In genomic region chr2:37486408-37486807, GRCm38 (mm10) we compare ENCODE assay signal across 28 mouse cellular contexts. TPM values are rescaled to one million over a fixed set of nuclear protein-coding genes. Genes with fewer than 3 reads are reported as not detected.
DNase-seq lines count a peak whose midpoint lies in the region; ATAC-seq lines count a peak whose summit lies in the region.
"Had no signal": no experiment of that assay in that cellular context is flagged by ENCODE, and none has a peak within 500 bp of the region (broad histone marks: within the 10 kb centered on the region; RNA-seq: fewer than 3 reads in every experiment).

No protein-coding gene starts in this region.

- no peaks in the 10 kb centered on the region for H3K9me3 ChIP-seq in liver, embryonic 15.5 days (replicated peaks)
- H3K9me3 ChIP-seq: embryonic facial prominence, embryonic 10.5 days; embryonic facial prominence, embryonic 13.5 days; forebrain, embryonic 10.5 days; forebrain, embryonic 13.5 days; heart, embryonic 10.5 days; heart, embryonic 13.5 days had no signal

- H3K27me3 ChIP-seq in liver, embryonic 15.5 days, result no peaks in the 10 kb centered on the region
- H3K27me3 ChIP-seq: embryonic facial prominence, embryonic 13.5 days; forebrain, embryonic 13.5 days; heart, embryonic 13.5 days had no signal

- H3K4me2 ChIP-seq in liver, embryonic 15.5 days, result no peak overlapping the region
- H3K4me2 ChIP-seq: embryonic facial prominence, embryonic 13.5 days; forebrain, embryonic 13.5 days; heart, embryonic 13.5 days; hindbrain, embryonic 14.5 days had no signal

- H3K4me3 ChIP-seq in liver, embryonic 15.5 days (replicated peaks), result no peak overlapping the region
- H3K4me3 ChIP-seq: embryonic facial prominence, embryonic 10.5 days; embryonic facial prominence, embryonic 13.5 days; erythroblast, embryonic 14.5 days; forebrain, embryonic 10.5 days; forebrain, embryonic 13.5 days; heart, adult 2 months; heart, embryonic 10.5 days; heart, embryonic 13.5 days had no signal

- H3K36me3 ChIP-seq in liver, embryonic 15.5 days (replicated peaks), result peaks cover 37% of the 10 kb centered on the region

- H3K4me1 ChIP-seq in liver, embryonic 15.5 days (replicated peaks), result peaks cover 9% of the 10 kb centered on the region
- H3K4me1 ChIP-seq: embryonic facial prominence, embryonic 10.5 days; embryonic facial prominence, embryonic 13.5 days; forebrain, embryonic 10.5 days; forebrain, embryonic 13.5 days; heart, embryonic 10.5 days; heart, embryonic 13.5 days had no signal

- no peak overlapping the region for H3K9ac ChIP-seq in liver, embryonic 15.5 days
- H3K9ac ChIP-seq: embryonic facial prominence, embryonic 13.5 days; forebrain, embryonic 13.5 days; heart, embryonic 13.5 days; hindbrain, embryonic 14.5 days had no signal

- peak; percentile 28 for DNase-seq in c-Kit-positive CD71-positive TER-119-positive erythroid progenitor cells, embryonic 14.5 days (ENCODE audit: low spot score)
- no peak for DNase-seq in thymus, postnatal 4 days
- no peak for DNase-seq in layer of hippocampus, adult 11-12 months (ENCODE audit: low spot score)
- DNase-seq: adrenal gland, adult 2 months; adrenal gland, postnatal 14 days; cerebellum, adult 11-12 months; cerebellum, adult 8-10 months; cerebellum, postnatal 10 days; cerebellum, postnatal 36 days; embryo, embryonic 11 days; gastrocnemius, postnatal 10 days; gastrocnemius, postnatal 36 days; heart, adult 2 months; heart, postnatal 14 days; heart, postnatal 4 days had no signal

- H3K27ac ChIP-seq in liver, embryonic 15.5 days (replicated peaks), result no peak overlapping the region
- H3K27ac ChIP-seq: embryonic facial prominence, embryonic 10.5 days; embryonic facial prominence, embryonic 13.5 days; forebrain, embryonic 10.5 days; forebrain, embryonic 13.5 days; heart, adult 2 months; heart, embryonic 10.5 days; heart, embryonic 13.5 days; hindbrain, embryonic 14.5 days had no signal

- ATAC-seq in erythroid progenitor cell, adult 5-6 weeks (replicated peaks; ENCODE audit: low FRiP score, poor library complexity, severe bottlenecking), result 0 out of 2 replicates have a peak, but pooled peaks have one; percentile 34
- ATAC-seq in liver, embryonic 15.5 days (ENCODE audit: insufficient read depth), result peak; percentile 67
- peak; percentile 75 for ATAC-seq in megakaryocyte-erythroid progenitor cell, adult 5-6 weeks (replicated peaks; ENCODE audit: low FRiP score, low TSS enrichment, poor library complexity, severe bottlenecking)
- ATAC-seq: CD4-positive, CD25-positive, alpha-beta regulatory T cell, adult 4 months; forebrain, embryonic 13.5 days; forebrain, embryonic 16.5 days had no signal

RNA-seq across cellular contexts. Expression of gene Gpr21, which starts 29.7 kb away (rescaled TPM):
- total RNA-seq in erythroid progenitor cell, adult 5-6 weeks (2015; ENCODE audit: low replicate concordance), result 1.3 and 1.4 TPM in 2 replicates
- 0.26 and 0.83 TPM in 2 replicates for total RNA-seq in erythroid progenitor cell, adult 5-6 weeks (2017; ENCODE audit: low replicate concordance)
- 0.08 and 0.13 TPM in 2 replicates for polyA plus RNA-seq in liver, embryonic 15.5 days (2015; fragmentation: Nextera tagmentation; extraction: Ambion mirVana)
- total RNA-seq in megakaryocyte-erythroid progenitor cell, adult 5-6 weeks (2014; fragmentation: Nextera tagmentation), result 2.0 and 3.3 TPM in 2 replicates
- 0.42 and 3.4 TPM in 2 replicates for total RNA-seq in megakaryocyte-erythroid progenitor cell, adult 5-6 weeks (2017)
- polyA plus RNA-seq: erythroblast, embryonic 14.5 days had no signal

RNA-seq across cellular contexts. Expression of gene Rabgap1, which starts 43.3 kb away (rescaled TPM):
- total RNA-seq in erythroid progenitor cell, adult 5-6 weeks (2015; ENCODE audit: low replicate concordance), result 5.4 and 5.9 TPM in 2 replicates
- total RNA-seq in erythroid progenitor cell, adult 5-6 weeks (2017; ENCODE audit: low replicate concordance), result 15.4 and 21.3 TPM in 2 replicates
- 6.1 and 6.3 TPM in 2 replicates for polyA plus RNA-seq in liver, embryonic 15.5 days (2015; fragmentation: Nextera tagmentation; extraction: Ambion mirVana)
- 25.0 and 28.0 TPM in 2 replicates for total RNA-seq in megakaryocyte-erythroid progenitor cell, adult 5-6 weeks (2014; fragmentation: Nextera tagmentation)
- total RNA-seq in megakaryocyte-erythroid progenitor cell, adult 5-6 weeks (2017), result 39.7 and 49.2 TPM in 2 replicates

RNA-seq across cellular contexts. Expression of gene Zbtb6, which starts 43.4 kb away (rescaled TPM):
- total RNA-seq in erythroid progenitor cell, adult 5-6 weeks (2015; ENCODE audit: low replicate concordance), result 6.5 and 14.3 TPM in 2 replicates
- total RNA-seq in erythroid progenitor cell, adult 5-6 weeks (2017; ENCODE audit: low replicate concordance), result 13.2 and 22.3 TPM in 2 replicates
- 2.5 TPM in 2 replicates for polyA plus RNA-seq in liver, embryonic 15.5 days (2015; fragmentation: Nextera tagmentation; extraction: Ambion mirVana)
- total RNA-seq in megakaryocyte-erythroid progenitor cell, adult 5-6 weeks (2014; fragmentation: Nextera tagmentation), result 11.4 and 12.4 TPM in 2 replicates
- 29.2 and 30.6 TPM in 2 replicates for total RNA-seq in megakaryocyte-erythroid progenitor cell, adult 5-6 weeks (2017)

RNA-seq across cellular contexts. Expression of gene Zbtb26, which starts 43.5 kb away (rescaled TPM):
- 5.4 and 9.2 TPM in 2 replicates for total RNA-seq in erythroid progenitor cell, adult 5-6 weeks (2015; ENCODE audit: low replicate concordance)
- 6.4 and 8.0 TPM in 2 replicates for total RNA-seq in erythroid progenitor cell, adult 5-6 weeks (2017; ENCODE audit: low replicate concordance)
- polyA plus RNA-seq in liver, embryonic 15.5 days (2015; fragmentation: Nextera tagmentation; extraction: Ambion mirVana), result 1.5 and 1.6 TPM in 2 replicates
- total RNA-seq in megakaryocyte-erythroid progenitor cell, adult 5-6 weeks (2014; fragmentation: Nextera tagmentation), result 10.7 and 11.8 TPM in 2 replicates
- total RNA-seq in megakaryocyte-erythroid progenitor cell, adult 5-6 weeks (2017), result 8.7 and 13.7 TPM in 2 replicates
